Mouse (Mus musculus): Measurements from ENCODE around the gene Cd4.

DNA sequence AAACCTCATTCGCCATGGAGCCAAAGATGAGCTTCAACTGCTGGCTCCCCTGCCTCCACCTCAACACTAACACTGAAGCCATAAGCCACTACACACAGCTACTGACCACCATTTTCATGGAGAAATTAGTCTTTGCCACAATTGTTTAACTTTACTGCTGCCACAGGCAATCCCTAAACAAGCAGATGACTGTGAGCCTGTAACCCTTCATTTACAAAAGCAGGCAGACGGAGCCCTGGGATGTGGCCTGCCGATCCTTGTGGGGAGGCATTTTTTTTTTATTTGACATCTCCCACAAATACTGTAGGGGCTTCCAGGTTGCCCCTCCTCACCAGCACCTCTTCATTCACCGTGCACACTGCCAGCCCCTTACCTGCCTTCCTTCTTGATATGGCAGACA, 71.4 kb downstream of the Cd4 start:
- TF ChIP-seq POLR2A (IDR thresholded peaks at IDR 0.05; ENCODE audit: borderline replicate concordance, extremely low read depth, low read depth, low read length) (no peak), CTCF (IDR thresholded peaks at IDR 0.05; ENCODE audit: insufficient read depth, low read length) (no peak)

All from lung, adult 2 months (tissue).